Mouse (Mus musculus): ENCODE data around the gene Gm826. TPM values are rescaled to one million over a fixed set of nuclear protein-coding genes. Genes with fewer than 3 reads are reported as not detected.
A peak's percentile ranks its signal among the peaks of the same experiment; 100 is the strongest.

Gene Gm826
- not detected in 2 replicates for polyA plus RNA-seq (2015; fragmentation: Nextera tagmentation; extraction: Ambion mirVana)

- Histone ChIP-seq H3K36me3 (ENCODE audit: control insufficient read depth, insufficient read depth, low read length) (no peaks in the 10 kb centered on the region), H3K9ac (ENCODE audit: low read depth, low read length) (no peak within 1 kb of the TSS), H3K27me3 (replicated peaks; ENCODE audit: control insufficient read depth, insufficient read depth, low read length) (no peaks in the 10 kb centered on the region), H3K4me1 (ENCODE audit: control insufficient read depth, insufficient read depth, low read depth, low read length) (no peaks in the 10 kb centered on the region), H3K4me3 (ENCODE audit: low read length) (no peak within 1 kb of the TSS), H3K9me3 (ENCODE audit: control insufficient read depth, low read length) (no peaks in the 10 kb centered on the region), H3K4me2 (ENCODE audit: low read length) (no peak within 1 kb of the TSS), H3K27ac (ENCODE audit: low read depth, low read length) (no peak within 1 kb of the TSS)
- ATAC-seq: no peak
- WGBS: 57% methylated on average over 4 of the region's 4 CpGs
Measured at GRCm38 (mm10) chr2:160334111-160334661, at the start of gene Gm826. Gene Gm826, minus strand, starts transcription at chr2:160334162.

- Histone ChIP-seq H3K4me2 (ENCODE audit: low read length) (no peak overlapping the region), H3K27me3 (replicated peaks; ENCODE audit: control insufficient read depth, insufficient read depth, low read length) (peaks cover 20% of the 10 kb centered on the region), H3K4me3 (ENCODE audit: low read length) (no peak overlapping the region), H3K9me3 (ENCODE audit: control insufficient read depth, low read length) (no peaks in the 10 kb centered on the region), H3K36me3 (ENCODE audit: control insufficient read depth, insufficient read depth, low read length) (no peaks in the 10 kb centered on the region), H3K27ac (ENCODE audit: low read depth, low read length) (no peak overlapping the region), H3K9ac (ENCODE audit: low read depth, low read length) (no peak overlapping the region), H3K4me1 (ENCODE audit: control insufficient read depth, insufficient read depth, low read depth, low read length) (no peaks in the 10 kb centered on the region; the same call in 1 of the 2 replicates)
- WGBS: 53% methylated on average over 3 of the region's 3 CpGs
- ATAC-seq: no peak
Measured at GRCm38 (mm10) chr2:160383418-160383817, 49.5 kb upstream of the Gm826 start.

GRCm38 (mm10) chr2:160378271-160378670 is 44.3 kb upstream of the Gm826 start:
- peaks cover 31% of the 10 kb centered on the region for H3K27me3 ChIP-seq (replicated peaks; ENCODE audit: control insufficient read depth, insufficient read depth, low read length)
- H3K9me3 ChIP-seq (ENCODE audit: control insufficient read depth, low read length): no peaks in the 10 kb centered on the region
- 43% methylated on average over 4 of the region's 4 CpGs for WGBS
- no peaks in the 10 kb centered on the region for H3K36me3 ChIP-seq (ENCODE audit: control insufficient read depth, insufficient read depth, low read length)
- H3K4me3 ChIP-seq (ENCODE audit: low read length): no peak overlapping the region
- H3K4me2 ChIP-seq (ENCODE audit: low read length): no peak overlapping the region
- no peak for ATAC-seq
- no peak overlapping the region for H3K9ac ChIP-seq (ENCODE audit: low read depth, low read length)
- no peaks in the 10 kb centered on the region; the same call in 1 of the 2 replicates for H3K4me1 ChIP-seq (ENCODE audit: control insufficient read depth, insufficient read depth, low read depth, low read length)
- H3K27ac ChIP-seq (ENCODE audit: low read depth, low read length): no peak overlapping the region

- no peaks in the 10 kb centered on the region for H3K9me3 ChIP-seq (ENCODE audit: control insufficient read depth, low read length)
- peaks cover 46% of the 10 kb centered on the region for H3K27me3 ChIP-seq (replicated peaks; ENCODE audit: control insufficient read depth, insufficient read depth, low read length)
- 45% methylated on average over 5 of the region's 5 CpGs for whole genome bisulfite sequencing
- ATAC-seq: no peak
- no peak overlapping the region for H3K4me2 ChIP-seq (ENCODE audit: low read length)
- no peak overlapping the region for H3K9ac ChIP-seq (ENCODE audit: low read depth, low read length)
- H3K36me3 ChIP-seq (ENCODE audit: control insufficient read depth, insufficient read depth, low read length): no peaks in the 10 kb centered on the region
- no peak overlapping the region for H3K27ac ChIP-seq (ENCODE audit: low read depth, low read length)
- no peak overlapping the region for H3K4me3 ChIP-seq (ENCODE audit: low read length)
- H3K4me1 ChIP-seq (ENCODE audit: control insufficient read depth, insufficient read depth, low read depth, low read length): no peaks in the 10 kb centered on the region; the same call in 1 of the 2 replicates
Measured at GRCm38 (mm10) chr2:160376236-160376635, 42.3 kb upstream of the Gm826 start.

- H3K27ac ChIP-seq (ENCODE audit: low read depth, low read length): no peak overlapping the region
- no peak overlapping the region for H3K4me2 ChIP-seq (ENCODE audit: low read length)
- no peak overlapping the region for H3K4me3 ChIP-seq (ENCODE audit: low read length)
- H3K9me3 ChIP-seq (ENCODE audit: control insufficient read depth, low read length): no peaks in the 10 kb centered on the region
- H3K4me1 ChIP-seq (ENCODE audit: control insufficient read depth, insufficient read depth, low read depth, low read length): peaks cover 28% of the 10 kb centered on the region
- no peaks in the 10 kb centered on the region for H3K36me3 ChIP-seq (ENCODE audit: control insufficient read depth, insufficient read depth, low read length)
- H3K9ac ChIP-seq (ENCODE audit: low read depth, low read length): no peak overlapping the region
- H3K27me3 ChIP-seq (replicated peaks; ENCODE audit: control insufficient read depth, insufficient read depth, low read length): peaks cover 67% of the 10 kb centered on the region
- ATAC-seq: no peak
- 4% methylated on average over 25 of the region's 25 CpGs for WGBS
Measured at GRCm38 (mm10) chr2:160369653-160370420, 35.9 kb upstream of the Gm826 start.

- Histone ChIP-seq H3K36me3 (ENCODE audit: control insufficient read depth, insufficient read depth, low read length) (no peaks in the 10 kb centered on the region), H3K9me3 (ENCODE audit: control insufficient read depth, low read length) (no peaks in the 10 kb centered on the region), H3K27ac (ENCODE audit: low read depth, low read length) (no peak overlapping the region), H3K9ac (ENCODE audit: low read depth, low read length) (no peak overlapping the region), H3K4me2 (ENCODE audit: low read length) (peak overlapping the region; percentile 98), H3K27me3 (replicated peaks; ENCODE audit: control insufficient read depth, insufficient read depth, low read length) (peaks cover 58% of the 10 kb centered on the region), H3K4me1 (ENCODE audit: control insufficient read depth, insufficient read depth, low read depth, low read length) (peaks cover 28% of the 10 kb centered on the region), H3K4me3 (ENCODE audit: low read length) (peak overlapping the region; percentile 64)
- WGBS: under 1% methylated on average over 52 of the region's 52 CpGs
- ATAC-seq: no peak
Measured at GRCm38 (mm10) chr2:160368422-160369357, 34.7 kb upstream of the Gm826 start.

- peaks cover 57% of the 10 kb centered on the region for H3K27me3 ChIP-seq (replicated peaks; ENCODE audit: control insufficient read depth, insufficient read depth, low read length)
- H3K9me3 ChIP-seq (ENCODE audit: control insufficient read depth, low read length): no peaks in the 10 kb centered on the region
- H3K4me3 ChIP-seq (ENCODE audit: low read length): peak overlapping the region; percentile 64
- H3K36me3 ChIP-seq (ENCODE audit: control insufficient read depth, insufficient read depth, low read length): no peaks in the 10 kb centered on the region
- H3K9ac ChIP-seq (ENCODE audit: low read depth, low read length): peak overlapping the region; percentile 81
- ATAC-seq: peak; percentile 73
- H3K27ac ChIP-seq (ENCODE audit: low read depth, low read length): peak overlapping the region; percentile 80
- H3K4me2 ChIP-seq (ENCODE audit: low read length): peak overlapping the region; percentile 98
- under 1% methylated on average over 42 of the region's 45 CpGs for WGBS
- peaks cover 28% of the 10 kb centered on the region for H3K4me1 ChIP-seq (ENCODE audit: control insufficient read depth, insufficient read depth, low read depth, low read length)
Measured at GRCm38 (mm10) chr2:160367448-160368208, 33.7 kb upstream of the Gm826 start.

- Histone ChIP-seq H3K36me3 (ENCODE audit: control insufficient read depth, insufficient read depth, low read length) (no peaks in the 10 kb centered on the region), H3K27ac (ENCODE audit: low read depth, low read length) (peak within 1 kb of the TSS; percentile 80), H3K4me2 (ENCODE audit: low read length) (peak within 1 kb of the TSS; percentile 98), H3K9me3 (ENCODE audit: control insufficient read depth, low read length) (no peaks in the 10 kb centered on the region), H3K27me3 (replicated peaks; ENCODE audit: control insufficient read depth, insufficient read depth, low read length) (peaks cover 56% of the 10 kb centered on the region), H3K4me1 (ENCODE audit: control insufficient read depth, insufficient read depth, low read depth, low read length) (peaks cover 28% of the 10 kb centered on the region), H3K4me3 (ENCODE audit: low read length) (peak within 1 kb of the TSS; percentile 64), H3K9ac (ENCODE audit: low read depth, low read length) (peak within 1 kb of the TSS; percentile 81)
- ATAC-seq: peak; percentile 95
- 0% methylated on average over 31 of the region's 37 CpGs for WGBS
Measured at GRCm38 (mm10) chr2:160366980-160367338, 33.0 kb upstream of the Gm826 start, which contains the start of gene Mafb. Gene Mafb, minus strand, starts transcription at chr2:160367065.
